Mouse (Mus musculus): ENCODE data around the gene Inpp4a. TPM values are rescaled to one million over a fixed set of nuclear protein-coding genes. Genes with fewer than 3 reads are reported as not detected.

The Inpp4a gene
- total and polyA plus RNA-seq, 3 experiments: 2.9 to 6.2 (median 6.1) TPM

DNA sequence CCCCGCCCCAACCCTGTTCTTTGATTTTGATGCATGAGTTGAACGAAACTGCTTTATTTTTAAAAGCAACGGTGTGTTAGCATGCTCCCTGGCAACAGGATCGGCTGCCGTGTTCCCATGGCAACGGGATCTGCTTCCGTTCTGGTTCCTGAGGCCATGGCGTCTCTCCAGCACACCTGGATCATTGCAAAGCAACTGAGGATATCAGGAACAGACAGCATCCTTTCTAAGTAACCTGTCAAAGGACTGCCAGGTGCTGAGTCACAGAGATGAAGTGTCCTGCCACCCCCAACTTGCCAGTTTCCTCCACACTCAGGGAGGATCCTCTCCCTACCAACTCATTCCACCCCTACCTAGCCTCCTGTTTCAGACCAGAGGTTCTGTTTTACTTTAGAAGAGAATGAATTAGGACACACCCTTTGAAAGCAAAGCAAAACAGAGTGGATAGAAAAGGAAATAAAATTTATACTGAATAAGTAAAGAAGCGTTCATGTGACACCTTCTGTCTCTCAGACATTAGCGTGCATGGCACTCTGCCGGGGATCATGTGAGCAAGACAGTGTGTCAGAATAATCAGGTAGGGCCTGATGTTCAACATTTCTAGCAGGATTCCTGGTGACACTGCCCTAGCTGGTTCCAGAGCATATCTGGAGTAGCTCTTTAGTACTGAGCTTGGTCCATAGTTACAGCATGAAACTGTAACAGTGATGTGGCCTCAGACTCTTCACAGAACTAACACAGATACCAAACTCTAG lies 11.3 kb upstream of the Inpp4a start:
- H3K27me3 ChIP-seq (ENCODE audit: insufficient read depth, low read length): no peaks in the 10 kb centered on the region
- ATAC-seq (ENCODE audit: extremely low read depth, insufficient number of reproducible peaks, low FRiP score, poor library complexity, severe bottlenecking) (no peak), DNase-seq (ENCODE audit: low spot score) (no peak)
- no peaks in the 10 kb centered on the region for H3K36me3 ChIP-seq (replicated peaks)
- peaks cover 7% of the 10 kb centered on the region for H3K9me3 ChIP-seq (replicated peaks)
- no peaks in the 10 kb centered on the region for H3K4me1 ChIP-seq (ENCODE audit: insufficient read depth, low read depth, low read length)
- no peak overlapping the region for H3K4me3 ChIP-seq (ENCODE audit: low read depth, low read length)
- TF ChIP-seq GATA2 (IDR thresholded peaks at IDR 0.05; ENCODE audit: borderline replicate concordance, low read depth, low read length) (no peak), GATA1 (IDR thresholded peaks at IDR 0.05; ENCODE audit: borderline replicate concordance, low read length) (no peak), CTCF (IDR thresholded peaks at IDR 0.05; ENCODE audit: low read depth, low read length) (no peak), POLR2AphosphoS5 (IDR thresholded peaks at IDR 0.05; ENCODE audit: insufficient replicate concordance, low read depth, low read length) (no peak), TAL1 (conservative IDR thresholded peaks at IDR 0.05; ENCODE audit: low read depth, low read length) (no peak)

DNA sequence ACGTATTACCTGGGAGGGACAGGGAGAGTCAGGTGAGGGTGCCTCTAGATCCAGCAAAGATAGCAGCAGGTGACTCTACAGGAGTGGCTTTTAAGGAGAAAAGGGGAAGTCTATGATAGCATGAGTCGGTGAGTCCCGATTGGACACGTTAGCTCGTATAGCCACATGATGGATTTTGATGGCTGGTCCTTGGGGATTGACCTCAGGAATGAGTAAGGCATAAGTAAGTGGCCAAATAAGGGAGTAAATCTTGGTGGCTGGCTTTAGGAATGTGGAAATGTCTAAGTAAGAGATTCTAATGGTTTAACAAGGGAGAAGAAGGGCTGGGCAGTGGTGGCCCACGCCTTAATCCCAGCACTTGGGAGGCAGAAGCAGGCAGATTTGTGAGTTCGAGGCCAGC lies 10.7 kb upstream of the Inpp4a start:
- no peak for TF ChIP-seq GATA2 (IDR thresholded peaks at IDR 0.05; ENCODE audit: borderline replicate concordance, low read depth, low read length)
- no peak for TF ChIP-seq GATA1 (IDR thresholded peaks at IDR 0.05; ENCODE audit: borderline replicate concordance, low read length)
- no peak for TF ChIP-seq TAL1 (conservative IDR thresholded peaks at IDR 0.05; ENCODE audit: low read depth, low read length)
- no peak for TF ChIP-seq CTCF (IDR thresholded peaks at IDR 0.05; ENCODE audit: low read depth, low read length)
- no peak for TF ChIP-seq POLR2AphosphoS5 (IDR thresholded peaks at IDR 0.05; ENCODE audit: insufficient replicate concordance, low read depth, low read length)
- Histone ChIP-seq H3K4me1 (ENCODE audit: insufficient read depth, low read depth, low read length) (no peaks in the 10 kb centered on the region), H3K27me3 (ENCODE audit: insufficient read depth, low read length) (no peaks in the 10 kb centered on the region), H3K4me3 (ENCODE audit: low read depth, low read length) (no peak overlapping the region), H3K9me3 (replicated peaks) (peaks cover 1% of the 10 kb centered on the region), H3K36me3 (replicated peaks) (no peaks in the 10 kb centered on the region)
- no peak for DNase-seq (ENCODE audit: low spot score)
- no peak for ATAC-seq (ENCODE audit: extremely low read depth, insufficient number of reproducible peaks, low FRiP score, poor library complexity, severe bottlenecking)

DNA sequence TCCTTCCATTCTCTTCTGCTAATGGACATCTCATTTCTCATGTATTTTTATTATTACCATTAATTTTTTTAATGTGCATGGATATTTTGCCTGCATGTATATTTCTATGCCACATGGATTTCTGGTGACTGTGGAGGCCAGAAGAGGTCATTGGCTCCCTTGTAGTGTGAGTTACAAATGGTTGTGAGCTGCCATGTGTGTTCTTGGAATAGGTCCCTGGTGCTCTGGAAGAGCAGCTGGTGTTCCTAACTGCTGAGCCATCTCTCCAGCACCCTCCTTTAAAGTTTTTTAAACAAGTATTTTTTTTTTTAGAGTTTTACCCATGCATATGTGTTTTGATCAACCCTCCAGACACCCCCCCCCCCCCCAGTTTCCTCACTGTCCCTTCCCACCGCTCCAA lies 3.3 kb upstream of the Inpp4a start:
- Histone ChIP-seq H3K36me3 (replicated peaks) (no peaks in the 10 kb centered on the region), H3K4me3 (ENCODE audit: low read depth, low read length) (no peak overlapping the region), H3K9me3 (replicated peaks) (0 out of 2 replicates have a peak, but pooled peaks cover 6% of the 10 kb centered on the region), H3K27me3 (ENCODE audit: insufficient read depth, low read length) (peaks cover 13% of the 10 kb centered on the region), H3K4me1 (ENCODE audit: insufficient read depth, low read depth, low read length) (peaks cover 13% of the 10 kb centered on the region)
- no peak for DNase-seq (ENCODE audit: low spot score)
- TF ChIP-seq CTCF (IDR thresholded peaks at IDR 0.05; ENCODE audit: low read depth, low read length): no peak
- TF ChIP-seq GATA1 (IDR thresholded peaks at IDR 0.05; ENCODE audit: borderline replicate concordance, low read length): no peak
- TF ChIP-seq GATA2 (IDR thresholded peaks at IDR 0.05; ENCODE audit: borderline replicate concordance, low read depth, low read length): no peak
- no peak for ATAC-seq (ENCODE audit: extremely low read depth, insufficient number of reproducible peaks, low FRiP score, poor library complexity, severe bottlenecking)

DNA sequence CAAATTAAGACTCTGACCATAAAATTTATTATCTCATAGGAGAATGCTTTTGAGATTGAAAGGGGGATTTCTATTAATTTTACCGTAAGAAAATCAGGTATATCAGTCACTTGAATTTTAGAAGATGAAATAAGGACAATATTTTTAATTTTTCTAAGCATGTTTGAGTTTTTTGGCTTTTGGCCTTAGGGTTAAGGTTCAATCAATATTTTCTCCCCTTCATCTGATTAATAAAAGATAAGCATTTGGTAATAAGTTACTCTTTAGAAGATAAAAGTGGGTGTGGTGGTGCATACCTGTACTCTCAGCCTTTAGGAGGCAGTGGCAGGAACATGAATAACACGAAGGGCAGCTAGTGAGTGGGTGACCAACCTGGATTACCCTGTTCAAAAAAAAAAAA lies 761 bp upstream of the Inpp4a start:
- H3K4me1 ChIP-seq (ENCODE audit: insufficient read depth, low read depth, low read length): peaks cover 13% of the 10 kb centered on the region
- TF ChIP-seq POLR2AphosphoS5 (IDR thresholded peaks at IDR 0.05; ENCODE audit: insufficient replicate concordance, low read depth, low read length) (no peak), GATA2 (IDR thresholded peaks at IDR 0.05; ENCODE audit: borderline replicate concordance, low read depth, low read length) (no peak), GATA1 (IDR thresholded peaks at IDR 0.05; ENCODE audit: borderline replicate concordance, low read length) (no peak), CTCF (IDR thresholded peaks at IDR 0.05; ENCODE audit: low read depth, low read length) (no peak), TAL1 (conservative IDR thresholded peaks at IDR 0.05; ENCODE audit: low read depth, low read length) (no peak)
- H3K9me3 ChIP-seq (replicated peaks): 0 out of 2 replicates have a peak, but pooled peaks cover 6% of the 10 kb centered on the region
- H3K36me3 ChIP-seq (replicated peaks): no peaks in the 10 kb centered on the region
- H3K27me3 ChIP-seq (ENCODE audit: insufficient read depth, low read length): peaks cover 21% of the 10 kb centered on the region
- no peak for DNase-seq (ENCODE audit: low spot score)
- no peak for ATAC-seq (ENCODE audit: extremely low read depth, insufficient number of reproducible peaks, low FRiP score, poor library complexity, severe bottlenecking)
- no peak overlapping the region for H3K4me3 ChIP-seq (ENCODE audit: low read depth, low read length)

- peaks cover 13% of the 10 kb centered on the region for H3K4me1 ChIP-seq (ENCODE audit: insufficient read depth, low read depth, low read length)
- no peak overlapping the region; the same call in 1 of the 2 replicates for H3K4me3 ChIP-seq (ENCODE audit: low read depth, low read length)
- DNase-seq (ENCODE audit: low spot score) (no peak), ATAC-seq (ENCODE audit: extremely low read depth, insufficient number of reproducible peaks, low FRiP score, poor library complexity, severe bottlenecking) (no peak)
- H3K9me3 ChIP-seq (replicated peaks): 0 out of 2 replicates have a peak, but pooled peaks cover 6% of the 10 kb centered on the region
- TF ChIP-seq GATA2 (IDR thresholded peaks at IDR 0.05; ENCODE audit: borderline replicate concordance, low read depth, low read length) (no peak), GATA1 (IDR thresholded peaks at IDR 0.05; ENCODE audit: borderline replicate concordance, low read length) (no peak), TAL1 (conservative IDR thresholded peaks at IDR 0.05; ENCODE audit: low read depth, low read length) (no peak)
- H3K36me3 ChIP-seq (replicated peaks): no peaks in the 10 kb centered on the region
- H3K27me3 ChIP-seq (ENCODE audit: insufficient read depth, low read length): peaks cover 22% of the 10 kb centered on the region
These were observed 985 bp downstream of the Inpp4a start for GRCm38 (mm10) chr1:37300650-37301049.

DNA sequence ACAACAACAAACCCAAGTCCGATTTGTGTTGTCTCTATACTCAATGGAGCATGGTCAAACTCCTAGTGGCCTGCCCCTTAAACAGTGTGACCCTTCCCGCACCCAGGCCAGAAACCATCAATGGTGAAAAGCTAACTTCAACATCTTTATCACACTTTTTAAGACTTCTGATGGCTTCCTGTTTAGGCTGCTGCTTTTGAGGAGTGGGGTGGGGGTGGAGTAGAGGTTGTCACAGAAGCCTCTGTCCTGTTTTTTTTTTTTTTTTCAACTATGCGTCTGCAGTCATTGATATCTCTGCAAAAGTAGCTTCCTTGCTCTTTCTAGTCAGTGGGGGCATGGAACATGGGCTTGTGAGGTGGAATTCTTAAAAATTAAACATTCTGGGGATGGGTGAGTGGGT lies 3.1 kb downstream of the Inpp4a start:
- Histone ChIP-seq H3K27me3 (ENCODE audit: insufficient read depth, low read length) (peaks cover 28% of the 10 kb centered on the region), H3K4me1 (ENCODE audit: insufficient read depth, low read depth, low read length) (peaks cover 13% of the 10 kb centered on the region), H3K9me3 (replicated peaks) (0 out of 2 replicates have a peak, but pooled peaks cover 6% of the 10 kb centered on the region), H3K4me3 (ENCODE audit: low read depth, low read length) (no peak overlapping the region), H3K36me3 (replicated peaks) (no peaks in the 10 kb centered on the region)
- TF ChIP-seq GATA1 (IDR thresholded peaks at IDR 0.05; ENCODE audit: borderline replicate concordance, low read length) (no peak), TAL1 (conservative IDR thresholded peaks at IDR 0.05; ENCODE audit: low read depth, low read length) (no peak), CTCF (IDR thresholded peaks at IDR 0.05; ENCODE audit: low read depth, low read length) (no peak), POLR2AphosphoS5 (IDR thresholded peaks at IDR 0.05; ENCODE audit: insufficient replicate concordance, low read depth, low read length) (no peak), GATA2 (IDR thresholded peaks at IDR 0.05; ENCODE audit: borderline replicate concordance, low read depth, low read length) (no peak)
- no peak for DNase-seq (ENCODE audit: low spot score)
- 0 out of 2 replicates have a peak, but pooled peaks have one; percentile 17 for ATAC-seq (ENCODE audit: extremely low read depth, insufficient number of reproducible peaks, low FRiP score, poor library complexity, severe bottlenecking)
